Mouse (Mus musculus) spleen, adult 2 months (tissue): ENCODE data around the gene Ntsr1.

Experiments used
- CTCF ChIP-seq: fragments of 200-500 bp; IDR thresholded peaks from 2 replicates; pipeline ENCODE4 v1.5.1; 2011; ENCODE audit warnings: mild to moderate bottlenecking, inconsistent platforms; ENCODE audit not compliant: insufficient read depth, insufficient read length, insufficient replicate concordance; ENCODE audit errors: extremely low read depth
- POLR2A ChIP-seq: fragments of 200-500 bp; IDR thresholded peaks from 2 replicates; pipeline ENCODE4 v1.6.1; 2011; ENCODE audit warnings: low read depth, low read length, inconsistent platforms

DNA sequence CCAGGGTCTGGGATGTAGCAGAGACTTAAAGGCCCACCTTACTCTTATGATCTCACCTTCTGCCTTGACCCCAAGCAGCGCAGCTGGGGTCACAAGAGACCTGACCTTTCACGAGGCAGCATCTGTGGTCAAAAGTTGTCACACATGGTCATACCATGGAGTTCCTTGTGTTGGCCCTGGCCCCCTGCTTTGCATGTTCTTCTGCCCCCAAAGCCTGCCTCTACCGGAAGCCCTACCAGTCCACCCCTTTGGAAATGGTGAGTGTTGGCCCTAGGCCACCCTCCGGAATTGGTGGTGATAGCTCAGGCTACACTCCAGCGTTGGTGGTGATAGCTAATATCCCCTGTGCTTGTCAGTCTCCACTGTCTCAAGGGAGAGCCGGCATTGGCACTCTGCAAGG is 63.5 kb downstream of the Ntsr1 start:
- TF ChIP-seq CTCF (no peak), POLR2A (no peak)
